Mouse (Mus musculus) E14TG2a.4 (cell line): ENCODE measurements around the gene Hspa1a.

ENCODE experiments used
- CTCF ChIP-seq: conservative IDR thresholded peaks from 2 replicates; pipeline ENCODE4 v1.5.1; 2014; ENCODE audit warnings: low read length
- NANOG ChIP-seq: IDR thresholded peaks from 2 replicates; pipeline ENCODE4 v1.6.1; 2014; ENCODE audit warnings: borderline replicate concordance, low read length, mixed read lengths
- POU5F1 ChIP-seq: IDR thresholded peaks from 2 replicates; pipeline ENCODE4 v1.6.1; 2014; ENCODE audit warnings: low read length, borderline replicate concordance

DNA sequence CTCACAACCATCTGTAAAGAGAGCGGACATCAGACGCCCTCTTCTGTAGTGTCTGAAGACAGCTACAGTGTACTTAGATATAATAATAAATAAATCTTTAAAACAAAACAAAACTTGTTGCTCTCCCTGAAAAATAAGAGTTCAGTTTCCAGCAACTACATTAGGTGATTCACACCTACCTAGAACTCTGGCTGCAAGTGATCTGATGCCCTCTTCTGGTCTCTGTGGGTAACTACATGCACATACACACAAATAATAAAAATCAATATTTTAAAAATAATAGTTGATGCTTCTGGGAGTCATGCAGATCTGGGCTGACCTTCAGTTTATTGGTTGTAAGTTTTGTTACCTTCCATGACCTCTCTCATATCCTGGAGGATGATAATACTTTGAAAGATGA is 12.3 kb upstream of the Hspa1a start:
- TF ChIP-seq CTCF (peak; percentile 67), POU5F1 (no peak), NANOG (no peak)
